Mouse (Mus musculus): ENCODE data around the gene Plekhb2. TPM values are rescaled to one million over a fixed set of nuclear protein-coding genes. Genes with fewer than 3 reads are reported as not detected.
A peak's percentile ranks its signal among the peaks of the same experiment; 100 is the strongest.

Plekhb2 gene
- polyA plus RNA-seq, 1 experiment from 2014 or later, result 47.6 TPM

DNA sequence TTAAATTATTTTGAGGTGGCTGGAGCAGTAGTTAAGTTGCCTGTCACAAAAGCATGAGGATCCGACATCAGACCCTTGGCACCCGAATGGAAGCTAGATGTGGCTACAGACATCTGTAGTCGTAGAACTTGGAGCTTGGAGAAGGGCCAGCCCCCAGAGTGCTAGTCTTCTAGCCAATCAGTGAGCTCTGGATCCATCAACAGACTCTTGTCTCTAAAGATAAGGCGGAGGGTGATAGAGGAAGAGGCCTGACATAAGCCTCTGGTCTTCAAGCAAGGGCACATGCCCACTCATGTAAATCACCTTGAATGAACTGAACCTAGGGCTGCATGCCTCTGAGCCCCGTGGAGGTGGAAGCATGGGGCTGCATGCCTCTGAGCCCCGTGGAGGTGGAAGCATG lies 29.8 kb downstream of the Plekhb2 start:
- Histone ChIP-seq H3K36me3 (replicated peaks) (peaks cover 28% of the 10 kb centered on the region), H3K4me1 (no peaks in the 10 kb centered on the region), H3K27ac (no peak overlapping the region), H3K4me3 (replicated peaks) (no peak overlapping the region), H3K9ac (no peak overlapping the region), H3K4me2 (no peak overlapping the region), H3K9me3 (0 out of 2 replicates have a peak, but pooled peaks cover 4% of the 10 kb centered on the region), H3K27me3 (no peaks in the 10 kb centered on the region)
- WGBS, result 86% methylated on average over 6 of the region's 6 CpGs
- ATAC-seq (ENCODE audit: low FRiP score), result no peak

DNA sequence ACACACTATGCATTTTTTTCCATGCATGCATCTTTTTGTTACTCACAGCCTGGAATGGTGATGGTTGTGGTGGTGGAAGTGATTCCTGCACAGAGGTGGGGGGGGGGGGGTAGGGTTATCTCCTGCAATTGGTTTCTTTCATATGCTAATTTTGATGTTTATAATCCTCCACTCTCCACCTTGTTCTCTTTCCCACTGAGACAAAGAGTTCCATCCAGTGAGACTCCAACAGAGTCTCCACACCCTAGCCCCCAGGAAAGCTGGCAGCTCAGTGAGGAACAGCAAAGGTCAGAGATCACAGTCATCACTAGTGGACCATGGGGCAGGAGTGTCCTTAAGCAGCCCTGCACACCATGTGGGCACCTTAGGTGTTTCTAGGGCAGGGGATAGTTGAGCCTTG lies 34.0 kb downstream of the Plekhb2 start:
- H3K27me3 ChIP-seq, result no peaks in the 10 kb centered on the region
- H3K4me2 ChIP-seq, result no peak overlapping the region
- 0 out of 2 replicates have a peak, but pooled peaks cover 3% of the 10 kb centered on the region for H3K36me3 ChIP-seq (replicated peaks)
- no peak overlapping the region for H3K4me3 ChIP-seq (replicated peaks)
- no peak overlapping the region for H3K9ac ChIP-seq
- no peak overlapping the region for H3K27ac ChIP-seq
- H3K9me3 ChIP-seq, result 0 out of 2 replicates have a peak, but pooled peaks cover 4% of the 10 kb centered on the region
- H3K4me1 ChIP-seq, result no peaks in the 10 kb centered on the region
- ATAC-seq (ENCODE audit: low FRiP score), result no peak

DNA sequence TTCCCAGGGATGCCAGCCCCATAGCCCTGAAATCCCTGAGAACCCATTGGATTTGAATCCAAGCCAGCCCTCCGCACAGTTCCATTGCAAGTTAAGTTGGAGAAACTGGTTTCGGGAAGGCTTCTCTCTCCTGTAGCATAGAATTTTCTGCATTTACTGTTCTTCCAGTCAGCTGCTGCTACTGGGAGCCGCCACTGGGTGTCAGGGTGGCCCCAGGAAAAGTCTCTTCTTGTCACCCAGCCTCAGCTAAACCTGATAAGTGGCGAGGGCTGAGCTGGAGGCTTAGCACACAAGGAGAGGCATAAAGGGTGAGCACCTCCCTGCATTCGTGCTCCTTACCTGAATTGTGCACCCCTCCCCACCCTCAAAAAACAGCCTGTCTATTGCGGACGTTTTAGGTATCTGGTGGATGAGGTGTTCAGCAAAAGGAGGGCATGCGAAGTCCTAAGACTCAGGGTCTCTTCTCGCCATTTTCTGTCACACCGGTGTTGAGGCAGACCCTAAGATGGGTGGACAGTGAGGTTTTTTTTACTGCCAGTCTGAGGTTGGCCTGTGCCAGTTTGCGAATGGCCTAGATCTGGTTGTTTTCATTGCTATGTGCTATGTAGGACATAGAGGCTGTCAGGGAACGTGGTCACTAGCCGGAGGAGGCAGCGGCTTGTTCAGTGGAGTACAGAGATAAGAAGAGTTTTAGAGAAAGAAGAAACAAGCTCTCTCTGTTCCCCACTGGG lies 41.9 kb downstream of the Plekhb2 start:
- 66% methylated on average over 14 of the region's 14 CpGs for WGBS
- ATAC-seq (ENCODE audit: low FRiP score), result peak; percentile 68; the same call in 1 of the 2 replicates
- Histone ChIP-seq H3K9me3 (no peaks in the 10 kb centered on the region), H3K27me3 (no peaks in the 10 kb centered on the region), H3K4me1 (no peaks in the 10 kb centered on the region), H3K4me3 (replicated peaks) (no peak overlapping the region), H3K27ac (no peak overlapping the region), H3K4me2 (no peak overlapping the region), H3K9ac (no peak overlapping the region), H3K36me3 (replicated peaks) (no peaks in the 10 kb centered on the region)

DNA sequence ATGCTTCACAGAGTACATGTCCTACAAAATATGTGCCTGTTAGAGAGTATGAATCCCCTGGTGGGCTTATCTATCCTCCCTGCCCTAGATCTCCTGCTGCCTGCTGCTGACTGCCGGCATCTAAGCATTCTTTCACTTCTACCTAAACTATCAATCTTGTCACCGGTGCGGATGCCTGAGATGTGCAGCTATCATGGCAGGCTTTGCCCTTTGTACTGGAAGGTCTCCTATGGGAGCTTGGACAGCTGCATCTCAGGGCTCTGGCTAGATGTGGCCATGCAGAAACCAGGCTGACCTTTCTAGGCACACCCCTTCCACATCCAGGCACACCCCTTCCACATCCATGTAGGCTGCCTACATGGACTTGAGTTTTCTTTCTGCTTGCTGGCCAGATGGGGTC lies 42.7 kb downstream of the Plekhb2 start:
- no peaks in the 10 kb centered on the region for H3K27me3 ChIP-seq
- WGBS, result 89% methylated on average over 3 of the region's 3 CpGs
- no peak overlapping the region for H3K4me2 ChIP-seq
- no peaks in the 10 kb centered on the region for H3K4me1 ChIP-seq
- ATAC-seq (ENCODE audit: low FRiP score), result no peak
- H3K27ac ChIP-seq, result no peak overlapping the region
- H3K9ac ChIP-seq, result no peak overlapping the region
- no peaks in the 10 kb centered on the region for H3K9me3 ChIP-seq
- no peak overlapping the region for H3K4me3 ChIP-seq (replicated peaks)
- no peaks in the 10 kb centered on the region for H3K36me3 ChIP-seq (replicated peaks)

DNA sequence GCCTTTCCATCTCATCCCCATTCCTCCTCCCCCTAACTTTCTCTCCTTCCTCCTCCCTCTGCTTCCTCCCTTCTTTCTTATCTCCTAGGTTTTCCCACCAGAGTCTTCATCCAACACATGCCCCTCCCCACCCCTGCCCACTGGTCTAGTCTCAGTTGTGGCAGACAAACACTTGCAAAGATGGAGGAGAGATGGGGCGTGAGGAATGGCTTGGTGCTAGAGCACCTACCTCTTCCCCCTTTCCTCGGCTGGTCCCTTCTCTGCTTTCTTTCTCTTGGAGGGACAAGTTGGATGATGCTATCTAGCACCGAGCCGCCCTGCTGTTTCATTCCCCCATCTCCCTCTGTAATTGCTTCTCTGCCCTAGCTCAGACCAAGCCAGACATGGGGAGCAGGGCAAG lies 43.6 kb downstream of the Plekhb2 start:
- H3K4me1 ChIP-seq, result no peaks in the 10 kb centered on the region
- H3K4me2 ChIP-seq, result no peak overlapping the region
- no peak overlapping the region for H3K9ac ChIP-seq
- no peak overlapping the region for H3K27ac ChIP-seq
- WGBS, result 84% methylated on average over 4 of the region's 4 CpGs
- H3K36me3 ChIP-seq (replicated peaks), result no peaks in the 10 kb centered on the region
- H3K4me3 ChIP-seq (replicated peaks), result no peak overlapping the region
- ATAC-seq (ENCODE audit: low FRiP score), result no peak
- no peaks in the 10 kb centered on the region for H3K9me3 ChIP-seq
- H3K27me3 ChIP-seq, result no peaks in the 10 kb centered on the region

DNA sequence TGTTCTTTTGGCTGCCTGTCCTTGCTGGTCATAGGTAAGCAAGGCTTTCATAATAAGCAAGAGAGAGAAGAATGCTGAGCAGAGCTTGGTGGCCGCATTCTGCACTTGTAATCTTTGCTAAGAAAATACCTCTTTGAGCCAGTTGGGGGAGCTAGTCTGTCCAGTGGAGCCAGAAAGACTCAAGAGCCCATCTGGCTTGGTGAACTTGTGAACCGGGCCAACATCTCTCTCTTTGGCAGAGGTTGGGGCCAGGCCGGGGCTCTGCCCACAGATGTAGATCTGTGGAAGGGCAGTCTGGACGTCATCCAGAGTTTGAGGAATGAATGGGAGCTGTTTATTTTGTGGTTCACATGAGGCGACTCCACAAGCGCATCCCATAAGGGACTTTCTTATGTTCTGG lies 44.1 kb downstream of the Plekhb2 start:
- Histone ChIP-seq H3K4me3 (replicated peaks) (no peak overlapping the region), H3K9ac (no peak overlapping the region), H3K27me3 (no peaks in the 10 kb centered on the region), H3K9me3 (no peaks in the 10 kb centered on the region), H3K4me2 (no peak overlapping the region), H3K27ac (no peak overlapping the region), H3K36me3 (replicated peaks) (no peaks in the 10 kb centered on the region), H3K4me1 (no peaks in the 10 kb centered on the region)
- ATAC-seq (ENCODE audit: low FRiP score), result no peak
- 86% methylated on average over 6 of the region's 6 CpGs for WGBS

DNA sequence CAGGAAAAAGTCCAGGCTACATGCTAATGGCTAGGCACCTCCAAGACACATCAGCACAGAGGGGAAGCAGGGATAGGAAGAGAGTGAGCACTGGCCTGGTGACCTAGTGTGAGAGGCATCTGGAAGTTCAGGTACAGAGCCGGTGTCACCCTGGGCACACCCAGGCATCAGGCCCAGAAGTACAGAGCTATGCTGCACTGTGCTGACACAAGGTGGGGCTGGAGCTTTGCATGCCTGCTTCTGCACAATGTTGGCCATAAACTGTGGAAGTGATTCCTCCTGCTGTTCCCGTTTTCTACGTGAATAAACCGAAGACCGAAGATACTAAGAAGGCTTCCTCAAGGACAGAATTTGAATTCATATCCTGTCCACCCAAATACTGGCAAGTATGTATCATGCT lies 46.3 kb downstream of the Plekhb2 start:
- WGBS, result 89% methylated on average over 5 of the region's 5 CpGs
- H3K4me3 ChIP-seq (replicated peaks), result no peak overlapping the region
- ATAC-seq (ENCODE audit: low FRiP score), result no peak
- H3K9ac ChIP-seq, result no peak overlapping the region
- no peaks in the 10 kb centered on the region for H3K9me3 ChIP-seq
- no peaks in the 10 kb centered on the region for H3K4me1 ChIP-seq
- H3K27me3 ChIP-seq, result no peaks in the 10 kb centered on the region
- H3K27ac ChIP-seq, result no peak overlapping the region
- no peaks in the 10 kb centered on the region for H3K36me3 ChIP-seq (replicated peaks)
- H3K4me2 ChIP-seq, result no peak overlapping the region

DNA sequence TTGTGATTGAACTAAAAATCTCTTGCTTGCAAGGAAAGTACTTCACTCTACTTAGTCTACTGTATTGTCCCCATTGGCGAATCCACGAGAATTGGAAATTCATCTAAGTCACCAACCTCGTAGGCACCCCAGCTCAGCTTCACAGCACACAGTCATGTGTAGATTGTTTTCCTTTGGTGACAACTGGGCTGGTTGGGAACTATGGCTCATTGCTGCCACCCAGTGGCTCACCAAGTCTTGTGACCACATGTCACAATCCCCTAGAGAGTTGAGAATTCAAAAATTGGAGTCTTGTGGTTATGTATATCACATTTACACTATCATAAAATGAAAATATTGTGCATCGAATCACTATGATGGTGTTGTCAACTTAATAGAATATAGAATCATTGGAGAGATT lies 47.1 kb downstream of the Plekhb2 start:
- 55% methylated on average over 4 of the region's 4 CpGs for WGBS

DNA sequence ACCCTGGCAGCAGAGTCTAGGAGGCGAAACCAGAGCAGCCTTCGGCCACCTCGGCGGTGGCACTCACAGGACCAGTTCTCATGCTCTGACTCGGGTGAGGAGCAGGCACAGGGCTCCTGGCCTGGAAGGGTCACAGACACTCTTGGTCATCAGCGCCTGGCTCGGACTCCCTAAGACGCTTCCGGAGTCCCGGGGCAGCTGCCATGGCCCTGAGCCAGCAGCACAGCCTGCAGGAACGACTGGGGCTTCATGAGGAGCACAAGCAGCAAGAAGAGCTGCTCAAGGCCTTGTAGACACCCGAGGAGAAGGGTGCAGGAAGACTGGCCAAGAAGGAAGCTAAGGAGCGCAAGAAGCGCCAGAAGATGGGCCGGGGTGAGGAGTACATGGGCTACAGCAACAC lies 78.9 kb downstream of the Plekhb2 start:
- H3K4me2 ChIP-seq, result no peak overlapping the region
- H3K27ac ChIP-seq, result no peak overlapping the region
- no peaks in the 10 kb centered on the region for H3K36me3 ChIP-seq (replicated peaks)
- no peak overlapping the region for H3K4me3 ChIP-seq (replicated peaks)
- no peak overlapping the region for H3K9ac ChIP-seq
- no peaks in the 10 kb centered on the region for H3K4me1 ChIP-seq
- 91% methylated on average over 15 of the region's 15 CpGs for WGBS
- H3K27me3 ChIP-seq, result no peaks in the 10 kb centered on the region
- peaks cover 19% of the 10 kb centered on the region for H3K9me3 ChIP-seq
- ATAC-seq (ENCODE audit: low FRiP score), result no peak

More for the DNA sequence above, 47.1 kb downstream of the Plekhb2 start:
- Histone ChIP-seq H3K4me3 (replicated peaks) (no peak overlapping the region), H3K4me1 (no peaks in the 10 kb centered on the region), H3K9ac (no peak overlapping the region), H3K9me3 (no peaks in the 10 kb centered on the region), H3K4me2 (no peak overlapping the region), H3K27me3 (no peaks in the 10 kb centered on the region), H3K36me3 (replicated peaks) (no peaks in the 10 kb centered on the region), H3K27ac (no peak overlapping the region)
- ATAC-seq (ENCODE audit: low FRiP score), result no peak

Other genes with a start within 250 kb of the Plekhb2 start
- gene Fam168b, start 6.9 kb upstream of the Plekhb2 start, polyA plus RNA-seq (2016; fragmentation: Nextera tagmentation; extraction: Ambion mirVana), result 176 and 179 TPM in 2 replicates